Mouse (Mus musculus) kidney, postnatal 14 days (tissue): ENCODE results near the gene Nisch.

Source experiments
- DNase-seq: peaks from one replicate; pipeline ENCODE4 v3.0.0; 2022; ENCODE audit warnings: mixed read lengths

Gene Nisch

GRCm38 (mm10) chr14:31215157-31216002 is 1.4 kb downstream of the Nisch start:
- DNase-seq: peak; percentile 84

GRCm38 (mm10) chr14:31214684-31215083 is 2.1 kb downstream of the Nisch start:
- no peak for DNase-seq

GRCm38 (mm10) chr14:31213868-31214267 is 2.9 kb downstream of the Nisch start:
- DNase-seq: no peak

GRCm38 (mm10) chr14:31212499-31212898 is 4.2 kb downstream of the Nisch start:
- no peak for DNase-seq

GRCm38 (mm10) chr14:31211854-31212253 is 4.9 kb downstream of the Nisch start:
- no peak for DNase-seq

GRCm38 (mm10) chr14:31209133-31209557 is 7.6 kb downstream of the Nisch start:
- DNase-seq: no peak

- DNase-seq: no peak
Measured at GRCm38 (mm10) chr14:31208084-31208483, 8.7 kb downstream of the Nisch start, which contains the start of gene Tnnc1. Gene Tnnc1, plus strand, starts transcription at chr14:31208312.

GRCm38 (mm10) chr14:31207070-31207830 is 9.5 kb downstream of the Nisch start:
- DNase-seq: no peak

- peak; percentile 98 for DNase-seq
Measured at GRCm38 (mm10) chr14:31206472-31206981, 10.2 kb downstream of the Nisch start.

- peak; percentile 76 for DNase-seq
Measured at GRCm38 (mm10) chr14:31205562-31206467, 10.9 kb downstream of the Nisch start.

GRCm38 (mm10) chr14:31205244-31205561 is 11.5 kb downstream of the Nisch start:
- DNase-seq: no peak

- no peak for DNase-seq
Measured at GRCm38 (mm10) chr14:31204844-31205243, 11.9 kb downstream of the Nisch start.

- no peak for DNase-seq
Measured at GRCm38 (mm10) chr14:31200038-31200437, 16.7 kb downstream of the Nisch start.

GRCm38 (mm10) chr14:31199599-31199998 is 17.1 kb downstream of the Nisch start:
- no peak for DNase-seq

GRCm38 (mm10) chr14:31197547-31198516 is 18.9 kb downstream of the Nisch start:
- no peak for DNase-seq

GRCm38 (mm10) chr14:31195968-31196367 is 20.8 kb downstream of the Nisch start:
- no peak for DNase-seq

- no peak for DNase-seq
Measured at GRCm38 (mm10) chr14:31195521-31195920, 21.2 kb downstream of the Nisch start.

- peak; percentile 63 for DNase-seq
Measured at GRCm38 (mm10) chr14:31194891-31195513, 21.7 kb downstream of the Nisch start.

GRCm38 (mm10) chr14:31194441-31194840 is 22.3 kb downstream of the Nisch start:
- no peak for DNase-seq

- DNase-seq: no peak
Measured at GRCm38 (mm10) chr14:31193791-31194190, 23.0 kb downstream of the Nisch start.

GRCm38 (mm10) chr14:31191936-31192335 is 24.8 kb downstream of the Nisch start:
- DNase-seq: no peak
